Mouse (Mus musculus) liver, adult 2 months (tissue): ENCODE results near the gene 1700049E17Rik1. TPM values are rescaled to one million over a fixed set of nuclear protein-coding genes. Genes with fewer than 3 reads are reported as not detected.
"Not testable (repeated sequence)": the region's sequence is repeated elsewhere in the genome, so short reads cannot be mapped to it uniquely, and the experiment has no call there.

Experiments
- DNase-seq: peaks from one replicate; pipeline ENCODE4 v3.0.0-alpha.2; 2011; ENCODE audit warnings: low read depth, low spot score; ENCODE audit errors: extremely low read depth
- H3K27ac ChIP-seq: fragments of 200-500 bp; replicated peaks from 2 replicates; pipeline ENCODE4 v1.5.1; 2012; ENCODE audit warnings: low read depth, mild to moderate bottlenecking, control low read depth, inconsistent platforms, low read length; ENCODE audit not compliant: insufficient read depth
- H3K27me3 ChIP-seq: fragments of 200-500 bp; 2 replicates; pipeline ENCODE4 v1.6.1; 2012; ENCODE audit warnings: mild to moderate bottlenecking, moderate library complexity, low read length, inconsistent platforms; ENCODE audit not compliant: control insufficient read depth, insufficient read depth
- H3K36me3 ChIP-seq: fragments of 200-500 bp; 2 replicates; pipeline ENCODE4 v1.6.1; 2012; ENCODE audit warnings: low read length, inconsistent platforms; ENCODE audit not compliant: control insufficient read depth, insufficient read depth
- H3K4me1 ChIP-seq: fragments of 200-500 bp; 2 replicates; pipeline ENCODE4 v1.6.1; 2011; ENCODE audit warnings: low read length; ENCODE audit not compliant: control insufficient read depth, insufficient read depth
- H3K4me3 ChIP-seq: fragments of 200-500 bp; 2 replicates; pipeline ENCODE4 v1.5.1; 2011; ENCODE audit warnings: low read depth, mild to moderate bottlenecking, control low read depth, low read length, moderate library complexity; ENCODE audit not compliant: insufficient read depth
- H3K79me2 ChIP-seq: fragments of 200-500 bp; 2 replicates; pipeline ENCODE4 v1.6.1; 2012; ENCODE audit warnings: inconsistent platforms, mild to moderate bottlenecking, low read length, moderate library complexity; ENCODE audit not compliant: control insufficient read depth, insufficient read depth
- H3K9ac ChIP-seq: fragments of 200-500 bp; 2 replicates; pipeline ENCODE4 v1.6.1; 2012; ENCODE audit warnings: low read depth, mild to moderate bottlenecking, control low read depth, inconsistent platforms, low read length
- WGBS: fragments of 180-500 bp; shearing (Covaris S2); methylation state at CpG from one replicate; pipeline ENCODE4 v1.1.7; 2018; 5-methylcytosine and 5-hydroxymethylcytosine counted together
- polyA plus RNA-seq: library from polyadenylated mRNA; depleted of rRNA; stranded (reverse); fragments of >200 nt; gene quantifications from 2 replicates; pipeline ENCODE4 v1.2.3, GENCODE M21; 2012; rRNA removed
- total RNA-seq: library from RNA; depleted of rRNA; stranded (reverse); fragments of >200 nt; gene quantifications from 2 replicates; pipeline ENCODE4 v1.2.3, GENCODE M21; 2014; rRNA removed

The 1700049E17Rik1 gene
- total RNA-seq (not detected in 2 replicates), polyA plus RNA-seq (not detected in 2 replicates)

DNA sequence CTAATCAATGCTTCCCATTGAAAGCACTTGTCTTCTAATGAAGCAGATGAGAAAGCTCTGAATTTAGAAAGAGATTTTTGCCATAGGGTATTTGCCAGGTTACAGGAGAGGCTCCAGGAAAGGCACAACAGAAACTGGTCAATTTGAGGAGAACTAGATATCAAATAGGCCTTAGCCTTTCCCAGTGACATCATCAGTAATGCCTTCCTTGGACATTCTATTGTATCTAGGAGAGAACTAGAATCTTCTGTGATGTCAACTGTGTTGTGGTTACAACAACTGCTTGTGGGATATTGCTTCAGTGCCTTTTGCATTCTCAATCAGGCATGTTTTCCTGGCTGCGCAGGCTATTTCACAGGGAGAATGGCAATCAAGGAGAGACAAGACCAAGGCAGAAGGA lies at the start of gene 1700049E17Rik1:
Gene 1700049E17Rik1, plus strand, starts transcription at position 301 of the 400 bp plus-strand sequence.
- no CpG with 5 or more reads among the region's 1 CpGs for WGBS
- H3K4me1 ChIP-seq: not testable (repeated sequence)

DNA sequence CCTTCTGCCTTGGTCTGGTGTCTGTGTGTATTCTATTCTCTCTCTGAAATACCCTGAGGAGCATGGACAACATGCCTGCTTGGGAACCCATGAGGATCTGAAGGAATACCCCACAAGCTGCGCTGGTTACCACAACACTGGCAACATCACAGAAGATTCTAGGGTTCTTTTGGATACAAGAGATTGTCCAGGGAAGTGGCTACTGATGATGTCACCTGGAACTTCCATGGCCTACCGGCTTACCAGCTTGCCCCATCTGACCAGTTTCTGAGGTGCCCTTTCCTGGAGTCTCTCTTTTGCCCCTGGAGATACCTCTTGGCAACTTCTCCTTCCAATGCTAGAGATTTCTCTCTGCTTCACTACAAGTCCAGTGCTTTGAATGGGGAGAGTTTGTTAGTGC lies 17.6 kb upstream of the 1700049E17Rik1 start, which contains the start of gene Gm7980:
Gene Gm7980, minus strand, starts transcription at position 101 of the 400 bp plus-strand sequence.
- not testable (repeated sequence) for H3K4me3 ChIP-seq, DNase-seq
- WGBS: no CpG with 5 or more reads among the region's 2 CpGs

More for the DNA sequence above, at the start of gene 1700049E17Rik1:
- not testable (repeated sequence) for H3K36me3 ChIP-seq, H3K4me3 ChIP-seq, H3K9ac ChIP-seq, H3K27me3 ChIP-seq, DNase-seq, H3K79me2 ChIP-seq, H3K27ac ChIP-seq

DNA sequence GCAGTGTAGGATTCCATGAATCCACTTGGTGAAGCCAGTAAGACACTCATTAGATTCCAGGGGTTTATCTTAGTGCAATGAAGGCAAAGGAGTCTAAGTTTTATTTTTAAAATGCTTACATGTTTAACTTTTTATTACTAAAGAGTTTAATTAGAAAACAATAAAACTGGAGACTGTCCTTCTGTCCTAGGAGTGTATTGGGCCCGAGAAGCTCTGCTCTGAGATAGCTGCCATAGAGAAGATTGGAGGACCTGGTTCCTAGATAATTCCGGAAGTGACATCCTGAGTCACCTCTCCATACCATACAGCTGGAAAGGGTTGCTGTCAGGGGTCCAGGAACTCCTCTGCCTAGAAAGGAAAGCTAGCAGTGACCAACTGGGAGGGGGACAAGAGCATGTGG lies 18.9 kb downstream of the 1700049E17Rik1 start, which contains the start of gene 1700024B05Rik:
Gene 1700024B05Rik, plus strand, starts transcription at position 301 of the 400 bp plus-strand sequence.
- H3K27ac ChIP-seq, H3K27me3 ChIP-seq, H3K4me3 ChIP-seq, DNase-seq, H3K36me3 ChIP-seq, H3K4me1 ChIP-seq, H3K79me2 ChIP-seq, H3K9ac ChIP-seq: not testable (repeated sequence)
- 86% methylated on average over 1 of the region's 2 CpGs for WGBS

More for the DNA sequence above, 17.6 kb upstream of the 1700049E17Rik1 start, which contains the start of gene Gm7980:
- H3K9ac ChIP-seq, H3K27me3 ChIP-seq, H3K27ac ChIP-seq, H3K36me3 ChIP-seq, H3K4me1 ChIP-seq, H3K79me2 ChIP-seq: not testable (repeated sequence)

DNA sequence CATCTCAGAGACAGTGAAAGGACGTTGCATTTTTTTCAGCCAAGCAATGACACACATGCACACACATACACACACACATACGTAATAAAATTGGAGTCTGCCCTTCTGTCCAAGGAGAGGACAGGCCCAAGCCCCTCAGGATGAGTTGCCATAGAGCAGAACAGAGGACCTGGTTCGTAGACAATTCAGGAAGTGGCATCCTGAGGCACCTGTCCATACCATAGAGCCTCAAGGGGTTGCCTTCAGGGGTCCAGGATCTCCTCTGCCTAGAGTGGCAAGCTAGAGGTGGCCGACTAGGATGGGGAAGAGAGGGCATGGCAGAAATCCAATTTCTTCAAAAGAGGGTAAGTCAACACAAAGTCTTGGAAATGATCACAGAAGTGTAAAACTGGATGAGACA lies 39.3 kb downstream of the 1700049E17Rik1 start:
- H3K36me3 ChIP-seq, H3K27me3 ChIP-seq, H3K79me2 ChIP-seq, H3K4me1 ChIP-seq, H3K9ac ChIP-seq, DNase-seq, H3K4me3 ChIP-seq, H3K27ac ChIP-seq: not testable (repeated sequence)
- 59% methylated on average over 4 of the region's 4 CpGs for WGBS

DNA sequence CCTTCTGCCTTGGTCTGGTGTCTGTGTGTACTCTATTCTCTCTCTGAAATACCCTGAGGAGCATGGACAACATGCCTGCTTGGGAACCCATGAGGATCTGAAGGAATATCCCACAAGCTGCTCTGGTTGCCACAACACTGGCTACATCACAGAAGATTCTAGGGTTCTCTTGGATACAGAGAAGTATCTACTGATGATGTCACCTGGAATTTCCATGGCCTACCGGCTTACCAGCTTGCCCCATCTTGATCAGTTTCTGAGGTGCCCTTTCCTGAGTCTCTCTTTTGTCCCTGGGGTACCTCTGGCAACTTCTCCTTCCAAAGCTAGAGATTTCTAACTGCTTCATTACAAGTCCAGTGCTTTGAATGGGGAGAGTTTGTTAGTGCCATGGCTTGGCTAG lies 43.1 kb downstream of the 1700049E17Rik1 start, which contains the start of gene Gm6401:
Gene Gm6401, minus strand, starts transcription at position 101 of the 400 bp plus-strand sequence.
- H3K36me3 ChIP-seq, H3K4me3 ChIP-seq, H3K9ac ChIP-seq, H3K27ac ChIP-seq, H3K27me3 ChIP-seq, DNase-seq, H3K79me2 ChIP-seq, H3K4me1 ChIP-seq: not testable (repeated sequence)
- 68% methylated on average over 1 of the region's 1 CpGs for WGBS

DNA sequence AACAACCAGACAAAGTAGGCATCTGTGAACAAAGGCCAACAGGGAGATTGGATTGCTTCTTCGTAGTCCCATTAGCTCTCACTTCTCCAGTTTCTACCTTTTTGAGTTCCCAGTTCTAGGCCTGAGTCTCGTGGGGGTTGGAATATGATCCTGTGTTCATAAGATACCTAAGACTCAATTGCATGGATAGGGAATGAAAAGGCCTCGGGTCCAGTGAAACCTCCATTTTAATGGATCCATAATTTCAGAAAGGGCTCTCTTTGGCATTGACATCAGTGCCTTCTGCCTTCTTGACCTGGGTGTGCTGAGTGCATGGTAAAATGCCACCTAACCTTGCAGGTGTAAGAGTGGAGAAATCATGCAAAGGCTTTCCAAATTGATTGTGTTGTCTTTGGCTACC lies 43.8 kb downstream of the 1700049E17Rik1 start:
- not testable (repeated sequence) for H3K4me3 ChIP-seq, H3K27me3 ChIP-seq, H3K9ac ChIP-seq, H3K4me1 ChIP-seq, H3K27ac ChIP-seq, H3K79me2 ChIP-seq, H3K36me3 ChIP-seq, DNase-seq
- WGBS: 53% methylated on average over 3 of the region's 3 CpGs

Other genes with a start within 250 kb of the 1700049E17Rik1 start
- not detected in 2 replicates for gene Gm8068, start 223.1 kb upstream of the 1700049E17Rik1 start, total RNA-seq
- not detected in 2 replicates for gene Gm8068, start 223.1 kb upstream of the 1700049E17Rik1 start, polyA plus RNA-seq
- gene Gm7929, start 174.3 kb upstream of the 1700049E17Rik1 start, total RNA-seq: not detected in 2 replicates
- gene Gm7929, start 174.3 kb upstream of the 1700049E17Rik1 start, polyA plus RNA-seq: not detected in 2 replicates
- not detected in 2 replicates for gene Gm47189, start 152.5 kb upstream of the 1700049E17Rik1 start, total RNA-seq
- not detected in 2 replicates for gene Gm47189, start 152.5 kb upstream of the 1700049E17Rik1 start, polyA plus RNA-seq
- gene Gm7980, start 17.7 kb upstream of the 1700049E17Rik1 start, total RNA-seq: not detected in 2 replicates
- gene Gm7980, start 17.7 kb upstream of the 1700049E17Rik1 start, polyA plus RNA-seq: not detected in 2 replicates
- gene 1700024B05Rik, start 19.0 kb downstream of the 1700049E17Rik1 start, total RNA-seq: not detected in 2 replicates
- not detected in 2 replicates for gene 1700024B05Rik, start 19.0 kb downstream of the 1700049E17Rik1 start, polyA plus RNA-seq
- gene Gm6401, start 43.0 kb downstream of the 1700049E17Rik1 start, total RNA-seq: not detected in 2 replicates
- not detected in 2 replicates for gene Gm6401, start 43.0 kb downstream of the 1700049E17Rik1 start, polyA plus RNA-seq
- not detected in 2 replicates for gene Gm3543, start 58.4 kb downstream of the 1700049E17Rik1 start, total RNA-seq
- gene Gm3543, start 58.4 kb downstream of the 1700049E17Rik1 start, polyA plus RNA-seq: not detected in 2 replicates
- not detected in 2 replicates for gene Gm7951, start 192.4 kb downstream of the 1700049E17Rik1 start, total RNA-seq
- gene Gm7951, start 192.4 kb downstream of the 1700049E17Rik1 start, polyA plus RNA-seq: not detected in 2 replicates
- not detected in 2 replicates for gene Gm17027, start 237.7 kb downstream of the 1700049E17Rik1 start, total RNA-seq
- gene Gm17027, start 237.7 kb downstream of the 1700049E17Rik1 start, polyA plus RNA-seq: not detected in 2 replicates